24 mouse cellular contexts compared by ENCODE assay signal in genomic region chr5:97048905-97049304, GRCm38 (mm10). TPM values are rescaled to one million over a fixed set of nuclear protein-coding genes. Genes with fewer than 3 reads are reported as not detected.
DNase-seq lines count a peak whose midpoint lies in the region; ATAC-seq and TF ChIP-seq lines count a peak whose summit lies in the region.
"Had no signal": no experiment of that assay in that cellular context is flagged by ENCODE, and none has a peak within 500 bp of the region (broad histone marks: within the 10 kb centered on the region; RNA-seq: fewer than 3 reads in every experiment).

No protein-coding gene starts in this region.

- TF ChIP-seq EP300 in liver, embryonic 14.5 days (IDR thresholded peaks at IDR 0.05; ENCODE audit: low read depth), result no peak

- ATAC-seq in heart, embryonic 12.5 days (ENCODE audit: insufficient number of reproducible peaks, low FRiP score), result 0 out of 2 replicates have a peak, but pooled peaks have one; percentile 25
- ATAC-seq in limb, embryonic 12.5 days (ENCODE audit: insufficient number of reproducible peaks, insufficient read depth, low FRiP score, low TSS enrichment, low read depth), result peak; percentile 6; the same call in 1 of the 2 replicates
- ATAC-seq in liver, embryonic 14.5 days (ENCODE audit: insufficient read depth), result peak; percentile 14; the same call in 1 of the 2 replicates
- ATAC-seq in liver, embryonic 12.5 days, result no peak; the same call in 1 of the 2 replicates
- ATAC-seq in neural tube, embryonic 15.5 days (ENCODE audit: low FRiP score), result no peak
- ATAC-seq: Patski had no signal

- no peaks in the 10 kb centered on the region for H3K27me3 ChIP-seq in heart, embryonic 12.5 days (replicated peaks)
- H3K27me3 ChIP-seq in heart, embryonic 10.5 days (ENCODE audit: insufficient read depth, poor library complexity, severe bottlenecking), result no peaks in the 10 kb centered on the region
- no peaks in the 10 kb centered on the region for H3K27me3 ChIP-seq in limb, embryonic 12.5 days
- no peaks in the 10 kb centered on the region for H3K27me3 ChIP-seq in limb, embryonic 10.5 days (ENCODE audit: low read depth, poor library complexity, severe bottlenecking)
- H3K27me3 ChIP-seq in liver, embryonic 14.5 days (ENCODE audit: control insufficient read depth, insufficient read depth, low read length), result no peaks in the 10 kb centered on the region
- H3K27me3 ChIP-seq in liver, embryonic 12.5 days (replicated peaks), result no peaks in the 10 kb centered on the region
- H3K27me3 ChIP-seq in neural tube, embryonic 15.5 days (replicated peaks), result no peaks in the 10 kb centered on the region
- H3K27me3 ChIP-seq: CH12.LX; embryonic facial prominence, embryonic 13.5 days; forebrain, embryonic 12.5 days; forebrain, embryonic 15.5 days; Patski had no signal

- no peak overlapping the region for H3K9ac ChIP-seq in heart, embryonic 12.5 days
- no peak overlapping the region for H3K9ac ChIP-seq in limb, embryonic 12.5 days (replicated peaks)
- H3K9ac ChIP-seq in liver, embryonic 14.5 days (replicated peaks), result no peak overlapping the region
- no peak overlapping the region for H3K9ac ChIP-seq in liver, embryonic 12.5 days
- no peak overlapping the region for H3K9ac ChIP-seq in neural tube, embryonic 15.5 days (replicated peaks)
- H3K9ac ChIP-seq: embryonic facial prominence, embryonic 13.5 days; forebrain, embryonic 12.5 days; forebrain, embryonic 15.5 days; hindbrain, embryonic 14.5 days had no signal

- no peak overlapping the region for H3K4me3 ChIP-seq in heart, embryonic 12.5 days
- H3K4me3 ChIP-seq in heart, embryonic 10.5 days, result no peak overlapping the region
- H3K4me3 ChIP-seq in limb, embryonic 12.5 days (replicated peaks), result no peak overlapping the region
- no peak overlapping the region for H3K4me3 ChIP-seq in limb, embryonic 10.5 days
- no peak overlapping the region for H3K4me3 ChIP-seq in liver, embryonic 14.5 days (ENCODE audit: insufficient read depth in 1 of 2, low read depth in 2 of 2, low read length in 2 of 2)
- no peak overlapping the region for H3K4me3 ChIP-seq in liver, embryonic 12.5 days
- no peak overlapping the region for H3K4me3 ChIP-seq in neural tube, embryonic 15.5 days (replicated peaks)
- H3K4me3 ChIP-seq: embryonic facial prominence, embryonic 13.5 days; erythroblast, embryonic 14.5 days; forebrain, embryonic 12.5 days; forebrain, embryonic 15.5 days had no signal

- H3K36me3 ChIP-seq in heart, embryonic 12.5 days, result peaks cover 20% of the 10 kb centered on the region
- peaks cover 7% of the 10 kb centered on the region; the same call in 1 of the 2 replicates for H3K36me3 ChIP-seq in heart, embryonic 10.5 days
- peaks cover 8% of the 10 kb centered on the region; the same call in 1 of the 2 replicates for H3K36me3 ChIP-seq in limb, embryonic 12.5 days
- H3K36me3 ChIP-seq in limb, embryonic 10.5 days, result peaks cover 13% of the 10 kb centered on the region
- peaks cover 83% of the 10 kb centered on the region for H3K36me3 ChIP-seq in liver, embryonic 14.5 days (replicated peaks; ENCODE audit: control insufficient read depth, insufficient read depth, low read depth)
- peaks cover 97% of the 10 kb centered on the region for H3K36me3 ChIP-seq in liver, embryonic 12.5 days
- H3K36me3 ChIP-seq in neural tube, embryonic 15.5 days, result 0 out of 2 replicates have a peak, but pooled peaks cover 6% of the 10 kb centered on the region

- no peak for TF ChIP-seq CTCF in liver, embryonic 14.5 days (IDR thresholded peaks at IDR 0.05; ENCODE audit: low read depth)

- DNase-seq in heart, embryonic 10.5 days (ENCODE audit: low spot score), result no peak
- DNase-seq in limb, embryonic 10.5 days (ENCODE audit: low spot score), result no peak
- DNase-seq in liver, embryonic 14.5 days (ENCODE audit: low read depth in 3 of 3, low spot score in 3 of 3), result no peak
- DNase-seq in neural tube, embryonic 10.5 days (ENCODE audit: extremely low spot score, low spot score), result peak; percentile 9
- DNase-seq: adrenal gland, postnatal 10 days; adrenal gland, postnatal 36 days; B cell, adult 2 months; cerebellum, adult 18-20 months; cerebellum, adult 9-10 months; cerebellum, postnatal 14 days; gastrocnemius, postnatal 25 days; heart, adult 18-20 months had no signal

- H3K9me3 ChIP-seq in heart, embryonic 12.5 days (replicated peaks), result no peaks in the 10 kb centered on the region
- H3K9me3 ChIP-seq in heart, embryonic 10.5 days, result no peaks in the 10 kb centered on the region
- H3K9me3 ChIP-seq in limb, embryonic 12.5 days, result no peaks in the 10 kb centered on the region
- no peaks in the 10 kb centered on the region for H3K9me3 ChIP-seq in limb, embryonic 10.5 days (replicated peaks)
- H3K9me3 ChIP-seq in liver, embryonic 14.5 days (ENCODE audit: control insufficient read depth, low read length), result no peaks in the 10 kb centered on the region
- H3K9me3 ChIP-seq in liver, embryonic 12.5 days (replicated peaks), result no peaks in the 10 kb centered on the region
- no peaks in the 10 kb centered on the region for H3K9me3 ChIP-seq in neural tube, embryonic 15.5 days (replicated peaks)
- H3K9me3 ChIP-seq: embryonic facial prominence, embryonic 13.5 days; forebrain, embryonic 12.5 days; forebrain, embryonic 15.5 days; G1E had no signal

- H3K4me1 ChIP-seq in heart, embryonic 12.5 days (replicated peaks), result no peaks in the 10 kb centered on the region
- H3K4me1 ChIP-seq in heart, embryonic 10.5 days, result no peaks in the 10 kb centered on the region
- H3K4me1 ChIP-seq in limb, embryonic 12.5 days (replicated peaks), result no peaks in the 10 kb centered on the region
- H3K4me1 ChIP-seq in limb, embryonic 10.5 days, result no peaks in the 10 kb centered on the region; the same call in 1 of the 2 replicates
- no peaks in the 10 kb centered on the region; a peak in 1 of 4 replicates for H3K4me1 ChIP-seq in liver, embryonic 14.5 days (replicated peaks; ENCODE audit: control insufficient read depth in 2 of 2, insufficient read depth in 2 of 2, low read length in 1 of 2)
- H3K4me1 ChIP-seq in liver, embryonic 12.5 days, result peaks cover 18% of the 10 kb centered on the region
- no peaks in the 10 kb centered on the region for H3K4me1 ChIP-seq in neural tube, embryonic 15.5 days
- H3K4me1 ChIP-seq: embryonic facial prominence, embryonic 13.5 days; forebrain, embryonic 12.5 days; forebrain, embryonic 15.5 days had no signal

- H3K4me2 ChIP-seq in heart, embryonic 12.5 days, result no peak overlapping the region
- H3K4me2 ChIP-seq in limb, embryonic 12.5 days, result no peak overlapping the region
- no peak overlapping the region for H3K4me2 ChIP-seq in liver, embryonic 14.5 days (ENCODE audit: low read depth)
- H3K4me2 ChIP-seq in liver, embryonic 12.5 days, result no peak overlapping the region
- H3K4me2 ChIP-seq in neural tube, embryonic 15.5 days, result no peak overlapping the region
- H3K4me2 ChIP-seq: embryonic facial prominence, embryonic 13.5 days; forebrain, embryonic 12.5 days; forebrain, embryonic 15.5 days; hindbrain, embryonic 14.5 days had no signal

- H3K27ac ChIP-seq in heart, embryonic 12.5 days (ENCODE audit: poor library complexity, severe bottlenecking), result no peak overlapping the region
- no peak overlapping the region for H3K27ac ChIP-seq in heart, embryonic 10.5 days
- no peak overlapping the region for H3K27ac ChIP-seq in limb, embryonic 12.5 days
- H3K27ac ChIP-seq in limb, embryonic 10.5 days, result no peak overlapping the region
- no peak overlapping the region for H3K27ac ChIP-seq in liver, embryonic 14.5 days
- no peak overlapping the region for H3K27ac ChIP-seq in liver, embryonic 12.5 days
- H3K27ac ChIP-seq in neural tube, embryonic 15.5 days (replicated peaks), result no peak overlapping the region
- H3K27ac ChIP-seq: embryonic facial prominence, embryonic 13.5 days; forebrain, embryonic 12.5 days; forebrain, embryonic 15.5 days; hindbrain, embryonic 14.5 days had no signal

- WGBS in heart, embryonic 12.5 days, result 82% methylated on average over 5 of the region's 5 CpGs
- WGBS in heart, embryonic 10.5 days, result 89% methylated on average over 5 of the region's 5 CpGs
- 94% methylated on average over 5 of the region's 5 CpGs for WGBS in limb, embryonic 12.5 days
- 92% methylated on average over 5 of the region's 5 CpGs for WGBS in limb, embryonic 10.5 days
- WGBS in liver, embryonic 14.5 days (ENCODE audit: insufficient replicate concordance), result 84% methylated on average over 5 of the region's 5 CpGs
- WGBS in liver, embryonic 12.5 days (ENCODE audit: insufficient replicate concordance), result 83% methylated on average over 5 of the region's 5 CpGs
- WGBS in neural tube, embryonic 15.5 days, result 95% methylated on average over 5 of the region's 5 CpGs

RNA-seq across cellular contexts. Expression of gene Bmp2k, which starts 51.4 kb away (rescaled TPM):
- polyA plus RNA-seq in heart, embryonic 12.5 days (2016; fragmentation: Nextera tagmentation; extraction: Ambion mirVana), result 9.9 and 10.6 TPM in 2 replicates
- 10.2 and 12.3 TPM in 2 replicates for polyA plus RNA-seq in heart, embryonic 10.5 days (2016; fragmentation: Nextera tagmentation; extraction: Ambion mirVana)
- polyA plus RNA-seq in limb, embryonic 12.5 days (2016; fragmentation: Nextera tagmentation; extraction: Ambion mirVana), result 8.5 TPM in 2 replicates
- polyA plus RNA-seq in limb, embryonic 10.5 days (2016; fragmentation: Nextera tagmentation; extraction: Ambion mirVana), result 7.5 and 8.5 TPM in 2 replicates
- polyA plus RNA-seq in liver, embryonic 14.5 days (2012; rRNA removed), result 10.6 and 14.0 TPM in 2 replicates
- 30.2 and 34.3 TPM in 2 replicates for polyA plus RNA-seq in liver, embryonic 14.5 days (2014; fragmentation: Nextera tagmentation; extraction: Ambion mirVana)
- polyA plus RNA-seq in liver, embryonic 12.5 days (2016; fragmentation: Nextera tagmentation; extraction: Ambion mirVana), result 57.2 and 59.8 TPM in 2 replicates
- polyA plus RNA-seq in neural tube, embryonic 15.5 days (2015; fragmentation: Nextera tagmentation; extraction: Ambion mirVana), result 7.8 and 10.9 TPM in 2 replicates

Comparison
In these comparisons a context has a peak if more than half of its experiments do, and no peak if none do; other contexts are left out.
1. ATAC-seq: peak in heart, embryonic 12.5 days (single experiment), limb, embryonic 12.5 days (single experiment) and liver, embryonic 14.5 days (single experiment); none in liver, embryonic 12.5 days (single experiment) and neural tube, embryonic 15.5 days (single experiment).